Mouse (Mus musculus) stomach, embryonic 16.5 days (tissue): ENCODE data around the gene Dgcr6. TPM values are rescaled to one million over a fixed set of nuclear protein-coding genes. Genes with fewer than 3 reads are reported as not detected.
"Not testable (repeated sequence)": the region's sequence is repeated elsewhere in the genome, so short reads cannot be mapped to it uniquely, and the experiment has no call there.

Experiments
- ATAC-seq: fragments of 200-750 bp; cut with Nextera tagmentation; 2 replicates; pipeline ENCODE4 v1.8.0; 2017; ENCODE audit warnings: moderate number of reproducible peaks, moderate TSS enrichment; ENCODE audit not compliant: insufficient read depth, low FRiP score
- H3K27ac ChIP-seq: fragments of 300-500 bp; sonication (generic); 2 replicates; pipeline ENCODE4 v1.5.1; 2014; ENCODE audit warnings: low read length
- H3K27me3 ChIP-seq: fragments of 300-500 bp; sonication (generic); 2 replicates; pipeline ENCODE4 v1.6.1; 2014; ENCODE audit warnings: low read length, control low read depth, mixed read lengths; ENCODE audit not compliant: control insufficient read depth, insufficient read depth
- H3K36me3 ChIP-seq: fragments of 300-500 bp; sonication (generic); 2 replicates; pipeline ENCODE4 v1.6.1; 2014; ENCODE audit warnings: low read length; ENCODE audit not compliant: control insufficient read depth, insufficient read depth
- H3K4me1 ChIP-seq: fragments of 300-500 bp; sonication (generic); 2 replicates; pipeline ENCODE4 v1.6.1; 2014; ENCODE audit warnings: low read length, control low read depth, mixed read lengths; ENCODE audit not compliant: control insufficient read depth, insufficient read depth
- H3K4me2 ChIP-seq: fragments of 300-500 bp; sonication (generic); 2 replicates; pipeline ENCODE4 v1.6.1; 2014; ENCODE audit warnings: low read depth, low read length, mixed read lengths
- H3K4me3 ChIP-seq: fragments of 300-500 bp; sonication (generic); replicated peaks from 2 replicates; pipeline ENCODE4 v1.5.1; 2014; ENCODE audit warnings: mild to moderate bottlenecking, low read length
- H3K9ac ChIP-seq: fragments of 300-500 bp; sonication (generic); 2 replicates; pipeline ENCODE4 v1.6.1; 2014; ENCODE audit warnings: low read length
- H3K9me3 ChIP-seq: fragments of 300-500 bp; sonication (generic); replicated peaks from 2 replicates; pipeline ENCODE4 v1.6.1; 2016; ENCODE audit warnings: low read length, control low read depth; ENCODE audit not compliant: control insufficient read depth
- WGBS: fragments of 180-500 bp; shearing (Covaris S2); extraction: QIAGEN DNeasy Blood & Tissue Kit; methylation state at CpG from one replicate; pipeline ENCODE4 v1.1.7; 2014; 5-methylcytosine and 5-hydroxymethylcytosine counted together
- polyA plus RNA-seq: library from polyadenylated mRNA; unstranded; fragments of >200 nt; fragmentation: Nextera tagmentation; extraction: Ambion mirVana; gene quantifications from 2 replicates; pipeline ENCODE4 v1.2.1, GENCODE M21; 2015

Gene Dgcr6
- polyA plus RNA-seq: 67.7 and 69.2 TPM in 2 replicates

DNA sequence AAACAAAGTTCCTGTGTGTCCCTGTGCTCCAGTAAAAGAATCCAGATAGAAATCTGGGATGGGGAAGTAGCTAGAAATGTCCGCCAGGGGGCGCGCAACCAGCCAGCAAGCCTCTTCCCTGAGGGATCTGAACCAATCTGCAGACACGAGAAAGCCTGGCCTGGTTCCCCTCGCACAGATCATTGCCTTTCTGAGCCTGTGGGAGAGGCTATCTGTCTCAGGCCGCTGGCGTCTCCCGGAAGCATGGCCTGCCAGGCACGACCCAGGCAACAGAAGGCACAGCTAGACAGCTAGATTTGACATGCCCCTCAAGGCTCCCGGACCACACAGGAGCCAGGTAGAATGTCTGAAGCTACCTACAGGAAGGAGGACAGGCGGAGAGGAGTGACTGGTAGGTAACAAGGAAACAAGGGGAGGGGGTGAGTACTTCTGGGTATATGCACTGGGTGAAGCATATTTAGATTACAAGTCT, at the start of gene Dgcr6:
Gene Dgcr6 (plus strand): TSS at position 130 of the 472 bp plus-strand sequence.
- Histone ChIP-seq H3K4me2 (peak within 1 kb of the TSS; percentile 29; the same call in 1 of the 2 replicates), H3K36me3 (no peaks in the 10 kb centered on the region), H3K9ac (peak within 1 kb of the TSS; percentile 61), H3K4me3 (0 out of 2 replicates have a peak within 1 kb of the TSS, but pooled peaks have one; percentile 18), H3K9me3 (no peaks in the 10 kb centered on the region), H3K27me3 (no peaks in the 10 kb centered on the region), H3K4me1 (no peaks in the 10 kb centered on the region), H3K27ac (no peak within 1 kb of the TSS)
- 11% methylated on average over 11 of the region's 11 CpGs for WGBS
- ATAC-seq: peak; percentile 84

DNA sequence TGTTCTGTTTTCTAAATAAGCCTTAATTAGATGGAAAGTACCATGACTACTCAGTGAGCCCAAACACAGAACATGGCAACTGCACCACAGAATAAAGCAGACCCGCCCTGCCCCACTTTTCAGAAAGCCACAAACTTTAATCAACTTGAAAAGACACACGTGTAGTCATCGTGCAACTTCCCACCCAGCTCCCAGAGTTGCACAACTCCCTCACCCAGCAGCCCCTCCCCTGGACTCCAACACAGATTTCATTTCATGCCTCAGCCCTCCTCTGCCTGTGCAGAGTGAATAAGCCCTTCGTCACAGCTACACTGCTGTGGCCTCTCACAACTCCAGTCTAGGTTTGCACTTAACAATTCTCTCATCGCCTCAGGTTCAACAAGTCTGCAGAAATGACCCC, 48.1 kb upstream of the Dgcr6 start:
- Histone ChIP-seq H3K27ac (no peak overlapping the region), H3K4me1 (no peaks in the 10 kb centered on the region), H3K27me3 (no peaks in the 10 kb centered on the region), H3K9ac (no peak overlapping the region), H3K4me2 (no peak overlapping the region), H3K4me3 (no peak overlapping the region), H3K36me3 (no peaks in the 10 kb centered on the region), H3K9me3 (no peaks in the 10 kb centered on the region)
- no peak for ATAC-seq
- 69% methylated on average over 5 of the region's 5 CpGs for WGBS

DNA sequence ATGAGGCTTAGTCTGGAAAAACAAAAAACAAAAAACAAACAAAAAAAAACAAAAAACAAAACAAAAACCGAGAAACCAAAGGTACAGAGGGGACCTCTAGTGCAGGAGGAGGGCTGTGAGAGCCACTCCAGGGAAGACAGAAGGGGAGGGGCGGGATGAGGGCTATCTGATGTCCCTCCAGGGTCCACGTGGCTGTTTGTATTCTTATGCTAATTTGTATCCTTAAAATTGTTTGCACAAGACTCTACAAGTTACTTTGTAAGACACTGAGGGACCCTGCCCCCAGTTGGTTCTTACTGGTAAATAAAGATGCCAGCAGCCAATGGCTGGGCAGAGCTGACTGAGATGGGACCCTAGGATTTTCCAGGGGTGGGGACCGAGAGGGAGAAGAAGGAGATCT, 45.6 kb upstream of the Dgcr6 start:
- Histone ChIP-seq H3K27me3 (no peaks in the 10 kb centered on the region), H3K4me2 (no peak overlapping the region), H3K4me3 (no peak overlapping the region), H3K9ac (no peak overlapping the region), H3K27ac (no peak overlapping the region), H3K9me3 (no peaks in the 10 kb centered on the region), H3K36me3 (no peaks in the 10 kb centered on the region), H3K4me1 (no peaks in the 10 kb centered on the region)
- ATAC-seq: no peak
- WGBS: 50% methylated on average over 4 of the region's 4 CpGs

DNA sequence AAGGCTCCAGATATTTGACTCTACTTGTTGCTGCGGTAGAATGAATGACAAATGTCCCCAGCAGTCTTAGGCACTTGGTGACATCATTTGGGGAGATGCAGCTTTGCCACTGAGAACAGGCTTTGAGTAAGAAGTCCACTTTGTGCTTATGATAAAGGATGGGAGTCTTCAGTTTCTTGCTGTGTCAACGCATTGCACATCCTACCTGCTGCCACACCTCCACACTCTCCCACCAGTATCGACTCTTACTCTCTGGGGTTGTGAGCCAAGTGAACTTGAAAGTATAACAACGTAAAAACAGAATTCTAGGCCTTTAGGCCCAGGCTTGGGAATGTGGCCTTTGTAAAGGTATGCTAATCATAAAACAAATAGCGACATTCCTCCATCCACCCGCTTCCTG, 41.6 kb upstream of the Dgcr6 start:
- H3K4me2 ChIP-seq: no peak overlapping the region
- H3K4me3 ChIP-seq: no peak overlapping the region
- no peak for ATAC-seq
- H3K27me3 ChIP-seq: no peaks in the 10 kb centered on the region
- WGBS: 68% methylated on average over 6 of the region's 6 CpGs
- H3K36me3 ChIP-seq: no peaks in the 10 kb centered on the region
- H3K4me1 ChIP-seq: no peaks in the 10 kb centered on the region
- H3K27ac ChIP-seq: no peak overlapping the region
- H3K9ac ChIP-seq: no peak overlapping the region
- H3K9me3 ChIP-seq: no peaks in the 10 kb centered on the region

DNA sequence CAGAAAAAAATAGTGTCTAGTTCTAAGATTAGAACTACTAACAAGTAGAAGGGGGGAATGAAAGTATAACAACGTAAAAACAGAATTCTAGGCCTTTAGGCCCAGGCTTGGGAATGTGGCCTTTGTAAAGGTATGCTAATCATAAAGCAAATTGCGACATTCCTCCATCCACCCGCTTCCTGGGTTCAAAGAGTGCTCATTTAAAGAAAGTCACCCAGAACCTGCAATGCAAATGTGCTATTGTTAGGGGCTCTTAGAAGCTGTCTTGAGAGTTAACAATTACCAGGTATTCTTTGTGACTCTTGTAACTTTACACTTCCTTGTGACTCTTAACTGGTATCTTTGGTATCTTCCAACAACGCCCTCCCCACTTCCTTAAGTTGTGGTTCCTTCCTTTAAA, 36.2 kb upstream of the Dgcr6 start:
- WGBS: 53% methylated on average over 4 of the region's 4 CpGs

GRCm38 (mm10) chr16:18022780-18023557, 29.7 kb upstream of the Dgcr6 start:
- Histone ChIP-seq H3K9ac (no peak overlapping the region), H3K27ac (no peak overlapping the region), H3K27me3 (no peaks in the 10 kb centered on the region), H3K4me2 (no peak overlapping the region), H3K4me1 (no peaks in the 10 kb centered on the region), H3K4me3 (no peak overlapping the region), H3K9me3 (no peaks in the 10 kb centered on the region), H3K36me3 (no peaks in the 10 kb centered on the region)
- 52% methylated on average over 8 of the region's 8 CpGs for WGBS
- ATAC-seq: no peak

More for the DNA sequence above, 36.2 kb upstream of the Dgcr6 start:
- H3K9me3 ChIP-seq, H3K9ac ChIP-seq, H3K36me3 ChIP-seq, H3K4me3 ChIP-seq, H3K4me1 ChIP-seq, H3K27ac ChIP-seq, H3K4me2 ChIP-seq, H3K27me3 ChIP-seq, ATAC-seq: not testable (repeated sequence)

DNA sequence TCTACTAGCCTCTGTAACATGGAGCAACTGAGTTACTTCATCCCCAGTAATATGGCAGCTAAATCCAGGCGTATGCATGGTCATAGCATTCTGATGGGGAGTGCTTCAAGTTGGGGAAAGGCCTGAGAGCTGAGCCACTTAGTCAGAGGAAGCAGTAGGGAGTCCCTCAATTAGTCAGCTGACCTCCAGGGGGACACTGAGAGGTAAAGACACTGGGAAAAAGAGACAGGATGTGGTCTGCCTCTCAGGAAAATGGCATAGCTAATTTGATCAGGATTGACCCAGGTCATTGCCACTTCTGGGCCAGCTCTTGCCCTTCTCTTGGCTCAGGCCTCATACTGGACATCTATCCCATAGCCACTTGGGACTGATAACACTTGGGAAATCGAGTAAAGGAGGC, 25.3 kb upstream of the Dgcr6 start:
- Histone ChIP-seq H3K4me1 (no peaks in the 10 kb centered on the region), H3K9me3 (no peaks in the 10 kb centered on the region), H3K27ac (no peak overlapping the region), H3K36me3 (no peaks in the 10 kb centered on the region), H3K4me2 (no peak overlapping the region), H3K9ac (no peak overlapping the region), H3K27me3 (no peaks in the 10 kb centered on the region), H3K4me3 (no peak overlapping the region)
- no peak for ATAC-seq
- WGBS: 62% methylated on average over 2 of the region's 2 CpGs

DNA sequence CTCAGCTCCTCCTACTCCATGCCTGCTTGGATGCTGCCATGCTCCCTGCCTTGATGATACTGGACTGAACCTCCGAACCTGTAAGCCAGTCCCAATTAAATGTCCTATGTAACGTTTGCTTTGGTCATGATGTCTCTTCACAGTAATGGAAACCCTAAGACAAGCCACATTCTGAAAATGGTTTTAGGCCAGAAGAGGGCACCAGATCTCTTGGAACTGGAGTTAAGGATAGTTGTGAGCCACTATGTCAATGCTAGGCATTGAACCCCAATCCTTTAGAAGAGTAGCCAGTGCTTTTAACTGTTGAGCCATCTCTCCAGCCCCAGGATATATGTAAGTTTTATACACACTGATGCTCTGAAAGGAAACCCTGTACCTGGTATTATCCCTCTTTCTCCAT, 20.9 kb upstream of the Dgcr6 start:
- no peak overlapping the region for H3K9ac ChIP-seq
- H3K4me3 ChIP-seq: no peak overlapping the region
- WGBS: 51% methylated on average over 2 of the region's 2 CpGs
- no peaks in the 10 kb centered on the region for H3K9me3 ChIP-seq
- no peaks in the 10 kb centered on the region for H3K4me1 ChIP-seq
- H3K27ac ChIP-seq: no peak overlapping the region
- no peaks in the 10 kb centered on the region for H3K36me3 ChIP-seq
- no peak overlapping the region for H3K4me2 ChIP-seq
- no peak for ATAC-seq
- no peaks in the 10 kb centered on the region for H3K27me3 ChIP-seq

GRCm38 (mm10) chr16:18033289-18033688, 19.4 kb upstream of the Dgcr6 start:
- H3K27ac ChIP-seq: no peak overlapping the region
- H3K4me1 ChIP-seq: no peaks in the 10 kb centered on the region
- no peaks in the 10 kb centered on the region for H3K36me3 ChIP-seq
- no peak overlapping the region for H3K4me3 ChIP-seq
- no peak overlapping the region for H3K4me2 ChIP-seq
- no peak overlapping the region for H3K9ac ChIP-seq
- no peak for ATAC-seq
- H3K9me3 ChIP-seq: no peaks in the 10 kb centered on the region
- 68% methylated on average over 4 of the region's 4 CpGs for WGBS
- H3K27me3 ChIP-seq: no peaks in the 10 kb centered on the region
